Mouse (Mus musculus) myocyte (in vitro differentiated cells): ENCODE data around the gene Kcnk10. TPM values are rescaled to one million over a fixed set of nuclear protein-coding genes. Genes with fewer than 3 reads are reported as not detected.

ENCODE experiments used
- H3K27me3 ChIP-seq: one replicate; pipeline ENCODE4 v1.6.1; 2011; ENCODE audit not compliant: control insufficient read depth, insufficient read depth, insufficient read length
- H3K36me3 ChIP-seq: one replicate; pipeline ENCODE4 v1.6.1; 2011; ENCODE audit not compliant: control insufficient read depth, insufficient read depth
- H3K4me2 ChIP-seq: one replicate; pipeline ENCODE4 v1.6.1; 2011; ENCODE audit warnings: low read depth, control low read depth
- H3K4me3 ChIP-seq: one replicate; pipeline ENCODE4 v1.5.1; 2011; ENCODE audit warnings: mild to moderate bottlenecking, control low read depth, moderate library complexity
- H3K79me2 ChIP-seq: one replicate; pipeline ENCODE4 v1.6.1; 2011; ENCODE audit not compliant: control insufficient read depth, insufficient read depth
- H3ac ChIP-seq: one replicate; pipeline ENCODE4 v1.6.1; 2011; ENCODE audit not compliant: control insufficient read depth, insufficient read length
- CEBPB ChIP-seq: IDR thresholded peaks from 2 replicates; pipeline ENCODE4 v1.6.1; 2011; ENCODE audit warnings: mild to moderate bottlenecking, moderate library complexity; ENCODE audit not compliant: poor library complexity, insufficient read depth, severe bottlenecking
- E2F4 ChIP-seq: IDR thresholded peaks from one replicate; pipeline ENCODE4 v1.6.1; 2011; ENCODE audit warnings: mild to moderate bottlenecking, control low read depth, moderate library complexity; ENCODE audit not compliant: insufficient read depth
- MAX ChIP-seq: IDR thresholded peaks from one replicate; pipeline ENCODE4 v1.6.1; 2011; ENCODE audit warnings: low read depth, mild to moderate bottlenecking, control low read depth
- MYOD1 ChIP-seq, 3 experiments: IDR thresholded peaks; one replicate each; pipeline ENCODE4 v1.6.1; 2011; ENCODE audit warnings: control low read depth in 2 of 3, low read depth in 2 of 3, mild to moderate bottlenecking in 2 of 3, moderate library complexity in 1 of 3; ENCODE audit not compliant: insufficient read length in 2 of 3, control insufficient read depth in 1 of 3
- MYOG ChIP-seq, 3 experiments: IDR thresholded peaks; one replicate each; pipeline ENCODE4 v1.6.1; 2011; ENCODE audit warnings: control low read depth in 2 of 3, low read depth in 2 of 3, mild to moderate bottlenecking in 2 of 3; ENCODE audit not compliant: insufficient read length in 2 of 3, control insufficient read depth in 1 of 3, insufficient read depth in 1 of 3
- POLR2A ChIP-seq: IDR thresholded peaks from one replicate; pipeline ENCODE4 v1.6.1; 2011; ENCODE audit warnings: low read depth, mild to moderate bottlenecking, control low read depth, moderate library complexity; ENCODE audit not compliant: insufficient read length
- POLR2AphosphoS2 ChIP-seq: IDR thresholded peaks from one replicate; pipeline ENCODE4 v1.6.1; 2011; ENCODE audit warnings: low read depth, control low read depth; ENCODE audit not compliant: insufficient read length
- REST ChIP-seq: IDR thresholded peaks from one replicate; pipeline ENCODE4 v1.6.1; 2011; ENCODE audit warnings: mild to moderate bottlenecking, control low read depth, moderate library complexity; ENCODE audit not compliant: insufficient read depth, insufficient read length
- SRF ChIP-seq: IDR thresholded peaks from one replicate; pipeline ENCODE4 v1.6.1; 2011; ENCODE audit warnings: low read depth; ENCODE audit not compliant: control insufficient read depth, insufficient read length
- TCF12 ChIP-seq: IDR thresholded peaks from one replicate; pipeline ENCODE4 v1.6.1; 2011; ENCODE audit warnings: mild to moderate bottlenecking, control low read depth; ENCODE audit not compliant: poor library complexity, insufficient read depth, severe bottlenecking
- TCF3 ChIP-seq: IDR thresholded peaks from one replicate; pipeline ENCODE4 v1.6.1; 2011; ENCODE audit warnings: low read depth, control low read depth; ENCODE audit not compliant: insufficient read length
- USF1 ChIP-seq: IDR thresholded peaks from one replicate; pipeline ENCODE4 v1.6.1; 2011; ENCODE audit warnings: low read depth, mild to moderate bottlenecking, control low read depth, moderate library complexity
- polyA plus RNA-seq: library from polyadenylated mRNA; unstranded; fragments of >200 nt; fragmentation: generic; extraction: Trizol; gene quantifications from one replicate; pipeline ENCODE4 v1.2.1, GENCODE M21; 2012; ENCODE audit warnings: missing spikeins

The Kcnk10 gene
- polyA plus RNA-seq, 1 experiment, result not detected

GRCm38 (mm10) chr12:98602114-98602513 lies 24.0 kb upstream of the Kcnk10 start:
- H3K36me3 ChIP-seq, result no peaks in the 10 kb centered on the region
- no peak overlapping the region for H3ac ChIP-seq
- H3K4me3 ChIP-seq, result no peak overlapping the region
- H3K4me2 ChIP-seq, result no peak overlapping the region
- H3K27me3 ChIP-seq, result no peaks in the 10 kb centered on the region
- no peaks in the 10 kb centered on the region for H3K79me2 ChIP-seq
- TF ChIP-seq POLR2A (no peak), MYOG (IDR thresholded peaks at IDR 0.05; ENCODE audit: control insufficient read depth in 1 of 3, insufficient read depth in 1 of 3, insufficient read length in 2 of 3, low read depth in 2 of 3) (no peak), TCF3 (no peak), TCF12 (no peak), POLR2AphosphoS2 (no peak), SRF (no peak), E2F4 (no peak), MAX (no peak), CEBPB (no peak), MYOD1 (IDR thresholded peaks at IDR 0.05; ENCODE audit: control insufficient read depth in 1 of 3, insufficient read length in 2 of 3, low read depth in 2 of 3) (no peak), USF1 (no peak), REST (no peak)

GRCm38 (mm10) chr12:98600861-98601260 lies 22.8 kb upstream of the Kcnk10 start:
- Histone ChIP-seq H3K4me3 (no peak overlapping the region), H3K27me3 (no peaks in the 10 kb centered on the region), H3K79me2 (no peaks in the 10 kb centered on the region), H3ac (no peak overlapping the region), H3K36me3 (no peaks in the 10 kb centered on the region), H3K4me2 (no peak overlapping the region)
- TF ChIP-seq CEBPB (no peak), POLR2A (no peak), E2F4 (no peak), USF1 (no peak), SRF (no peak), TCF12 (no peak), MYOG (IDR thresholded peaks at IDR 0.05; ENCODE audit: control insufficient read depth in 1 of 3, insufficient read depth in 1 of 3, insufficient read length in 2 of 3, low read depth in 2 of 3) (no peak), TCF3 (no peak), POLR2AphosphoS2 (no peak), MAX (no peak), REST (no peak), MYOD1 (IDR thresholded peaks at IDR 0.05; ENCODE audit: control insufficient read depth in 1 of 3, insufficient read length in 2 of 3, low read depth in 2 of 3) (no peak)

DNA sequence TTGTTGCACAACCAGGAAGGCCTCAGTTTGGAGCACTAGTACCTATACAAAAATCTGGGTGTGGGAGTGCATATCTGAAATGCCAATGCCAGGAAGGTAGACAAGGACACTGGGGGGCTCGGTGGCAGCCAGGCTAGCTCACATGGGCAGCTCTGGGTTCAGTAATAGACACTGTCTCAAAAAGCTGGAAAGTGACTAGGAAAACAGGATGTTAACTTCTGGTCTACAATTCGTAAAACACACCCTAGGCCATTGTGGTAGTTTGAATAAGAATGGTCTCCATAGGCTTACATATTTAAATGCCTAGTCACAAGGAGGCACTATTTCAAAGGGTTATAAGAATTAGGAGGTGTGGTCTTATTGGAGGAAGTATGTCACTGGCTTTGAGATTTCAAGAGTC lies 12.9 kb upstream of the Kcnk10 start:
- Histone ChIP-seq H3ac (no peak overlapping the region), H3K36me3 (no peaks in the 10 kb centered on the region)
- TF ChIP-seq SRF (no peak), MYOG (IDR thresholded peaks at IDR 0.05; ENCODE audit: control insufficient read depth in 1 of 3, insufficient read depth in 1 of 3, insufficient read length in 2 of 3, low read depth in 2 of 3) (no peak), REST (no peak), USF1 (no peak), TCF3 (no peak), POLR2AphosphoS2 (no peak), POLR2A (no peak), MYOD1 (IDR thresholded peaks at IDR 0.05; ENCODE audit: control insufficient read depth in 1 of 3, insufficient read length in 2 of 3, low read depth in 2 of 3) (no peak)

DNA sequence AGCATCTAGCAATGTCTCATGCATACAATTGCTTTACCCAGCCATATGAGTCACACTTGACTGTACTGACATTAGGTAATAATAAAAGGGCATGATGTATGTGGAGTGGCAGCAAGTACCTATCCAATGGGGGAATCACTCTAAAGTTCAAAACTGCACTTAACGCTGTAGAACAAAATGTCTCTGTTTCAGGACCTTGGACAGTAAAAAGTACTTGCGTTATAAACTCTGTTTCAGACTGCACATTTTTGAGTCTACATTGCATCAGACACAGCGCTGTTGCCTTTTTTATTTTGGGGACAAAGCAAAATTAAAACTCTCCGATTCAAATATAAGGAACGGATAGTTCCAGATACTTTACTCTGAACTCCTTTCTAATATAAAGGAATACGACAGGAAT lies 10.5 kb upstream of the Kcnk10 start:
- Histone ChIP-seq H3K36me3 (no peaks in the 10 kb centered on the region), H3K4me3 (no peak overlapping the region), H3ac (no peak overlapping the region), H3K27me3 (no peaks in the 10 kb centered on the region), H3K4me2 (peak overlapping the region; percentile 24), H3K79me2 (no peaks in the 10 kb centered on the region)
- TF ChIP-seq MAX (peak; percentile 43), MYOD1 (IDR thresholded peaks at IDR 0.05; ENCODE audit: control insufficient read depth in 1 of 3, insufficient read length in 2 of 3, low read depth in 2 of 3) (no peak)

More for the DNA sequence above, 12.9 kb upstream of the Kcnk10 start:
- Histone ChIP-seq H3K4me2 (no peak overlapping the region), H3K79me2 (no peaks in the 10 kb centered on the region), H3K27me3 (no peaks in the 10 kb centered on the region), H3K4me3 (no peak overlapping the region)

- TF ChIP-seq POLR2AphosphoS2, result no peak
- TF ChIP-seq TCF3, result no peak
- TF ChIP-seq MYOD1 (IDR thresholded peaks at IDR 0.05; ENCODE audit: control insufficient read depth in 1 of 3, insufficient read length in 2 of 3, low read depth in 2 of 3), result no peak
- no peak for TF ChIP-seq SRF
- TF ChIP-seq MYOG (IDR thresholded peaks at IDR 0.05; ENCODE audit: control insufficient read depth in 1 of 3, insufficient read depth in 1 of 3, insufficient read length in 2 of 3, low read depth in 2 of 3), result no peak
- no peak for TF ChIP-seq USF1
- TF ChIP-seq E2F4, result no peak
- TF ChIP-seq CEBPB, result no peak
- TF ChIP-seq TCF12, result no peak
- TF ChIP-seq REST, result no peak
- TF ChIP-seq POLR2A, result no peak
- TF ChIP-seq MAX, result no peak
- no peak overlapping the region for H3K4me2 ChIP-seq
- no peak overlapping the region for H3K4me3 ChIP-seq
- H3ac ChIP-seq, result no peak overlapping the region
- H3K27me3 ChIP-seq, result no peaks in the 10 kb centered on the region
- no peaks in the 10 kb centered on the region for H3K79me2 ChIP-seq
- no peaks in the 10 kb centered on the region for H3K36me3 ChIP-seq
Measured at GRCm38 (mm10) chr12:98585302-98585701, 7.2 kb upstream of the Kcnk10 start.
